Mouse (Mus musculus) spleen, adult 12 weeks (tissue): ENCODE data around the gene Gm12216.
"Not testable (repeated sequence)": the region's sequence is repeated elsewhere in the genome, so short reads cannot be mapped to it uniquely, and the experiment has no call there.

ENCODE experiments used
- DNase-seq: peaks from one replicate; pipeline ENCODE4 v3.0.0; 2022; ENCODE audit warnings: low spot score

The Gm12216 gene

GRCm38 (mm10) chr11:53873909-53874704 is 15.1 kb upstream of the Gm12216 start:
- not testable (repeated sequence) for DNase-seq

GRCm38 (mm10) chr11:53871786-53872507 is 12.9 kb upstream of the Gm12216 start:
- no peak for DNase-seq

DNA sequence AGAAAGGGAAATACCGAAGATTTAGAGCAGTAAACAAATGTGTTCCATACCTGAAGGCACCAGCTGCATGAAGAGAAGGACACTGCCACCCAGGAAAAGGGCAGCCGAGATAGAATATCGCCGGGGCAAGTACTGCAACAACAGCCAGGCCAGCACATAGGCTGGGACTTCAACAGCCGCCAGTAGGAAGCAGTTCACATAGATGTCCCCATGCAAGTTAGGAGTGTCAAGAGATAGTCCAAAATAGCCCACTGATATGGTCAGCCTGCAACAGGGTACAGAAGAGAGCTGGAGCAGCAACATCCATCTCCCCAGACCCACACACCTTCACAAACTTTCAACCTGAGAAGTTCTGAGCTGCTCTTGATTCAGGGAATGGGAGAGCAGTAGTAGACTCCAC is 10.1 kb upstream of the Gm12216 start:
- no peak for DNase-seq

DNA sequence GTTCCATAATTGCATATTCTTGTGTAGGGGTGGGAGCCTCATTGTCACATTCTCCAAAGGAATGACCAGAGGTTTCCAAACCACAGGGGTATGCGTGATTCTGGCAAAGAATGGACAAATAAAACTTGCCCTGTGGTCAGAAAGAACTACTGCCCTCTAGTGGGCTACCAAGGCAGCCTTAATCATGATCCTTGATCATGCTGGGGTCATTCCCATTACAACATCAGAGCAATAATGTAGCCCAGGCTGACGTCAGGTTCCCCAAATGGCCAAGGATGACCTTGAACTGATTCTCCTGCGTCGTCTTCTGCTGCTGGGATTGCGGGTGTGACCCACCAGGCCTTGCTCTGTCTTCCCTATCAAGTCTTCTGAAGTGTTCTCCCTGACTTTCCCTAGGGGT is 9.3 kb upstream of the Gm12216 start:
- not testable (repeated sequence) for DNase-seq

- not testable (repeated sequence) for DNase-seq
Observed at GRCm38 (mm10) chr11:53864724-53865310, 5.8 kb upstream of the Gm12216 start.

DNA sequence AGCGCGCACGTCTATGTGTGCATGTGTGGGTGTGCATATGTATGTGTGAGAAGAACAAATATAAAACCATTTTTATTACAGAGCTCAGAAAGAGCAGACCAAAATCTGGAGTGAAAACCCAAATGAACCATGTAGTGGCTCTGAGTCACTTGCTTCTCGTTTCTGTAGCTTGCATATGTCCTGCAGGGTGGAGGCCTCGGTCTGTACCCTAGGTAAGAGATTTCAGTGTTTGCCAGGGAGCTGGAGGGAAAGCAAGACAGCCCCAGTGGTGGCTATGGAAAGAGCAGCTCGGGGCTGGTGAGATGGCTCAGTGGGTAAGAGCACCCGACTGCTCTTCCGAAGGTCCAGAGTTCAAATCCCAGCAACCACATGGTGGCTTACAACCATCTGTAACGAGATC is 1.9 kb upstream of the Gm12216 start:
- DNase-seq: not testable (repeated sequence)

- DNase-seq: no peak
Observed at GRCm38 (mm10) chr11:53858058-53858760, 847 bp downstream of the Gm12216 start.

GRCm38 (mm10) chr11:53853665-53854064 is 5.4 kb downstream of the Gm12216 start:
- no peak for DNase-seq

DNA sequence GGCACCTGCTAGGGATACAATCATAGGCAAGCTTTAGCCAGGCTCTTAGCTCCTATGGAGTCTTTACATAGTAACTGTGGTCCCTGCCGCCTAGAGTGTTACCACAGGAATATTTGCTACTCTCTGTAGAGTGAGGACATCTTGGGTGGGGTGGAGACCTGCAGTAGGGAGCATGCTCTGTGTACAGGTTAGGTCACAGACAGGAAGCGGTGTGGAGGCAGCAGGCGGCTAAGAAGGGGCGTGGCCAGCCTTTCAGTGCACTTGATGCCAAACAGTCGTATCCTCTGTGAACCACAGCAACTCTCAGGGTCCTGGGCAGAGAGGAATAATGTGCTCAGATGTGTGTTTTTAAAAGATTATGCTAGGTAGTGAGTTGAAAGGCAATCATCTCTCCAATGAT is 7.3 kb downstream of the Gm12216 start:
- DNase-seq: peak; percentile 45

- DNase-seq: peak; percentile 39
Observed at GRCm38 (mm10) chr11:53849588-53850320, 9.3 kb downstream of the Gm12216 start.

GRCm38 (mm10) chr11:53845680-53846079 is 13.4 kb downstream of the Gm12216 start:
- DNase-seq: no peak

GRCm38 (mm10) chr11:53843106-53843505 is 15.9 kb downstream of the Gm12216 start:
- no peak for DNase-seq

- DNase-seq: no peak
Observed at GRCm38 (mm10) chr11:53842161-53842581, 16.9 kb downstream of the Gm12216 start.

DNA sequence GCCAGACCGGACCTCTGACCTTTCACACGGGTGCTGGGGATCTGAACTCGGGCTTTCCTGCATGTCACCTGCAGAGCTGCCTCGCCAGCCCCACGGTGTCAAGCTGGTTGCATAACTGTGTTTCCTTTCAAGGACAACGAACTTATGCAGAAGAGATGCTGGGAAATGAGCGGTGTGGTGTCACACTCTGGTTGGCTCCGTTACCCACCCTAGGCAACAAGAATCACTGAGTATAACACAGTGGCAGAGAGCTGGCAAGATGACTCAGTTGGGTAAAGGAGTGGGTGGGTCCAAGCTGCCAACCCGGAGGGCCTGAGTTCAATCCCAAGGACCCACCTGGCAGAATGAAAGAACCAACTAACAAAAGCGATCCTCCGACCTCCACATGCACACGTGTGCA is 17.5 kb downstream of the Gm12216 start:
- DNase-seq: no peak

GRCm38 (mm10) chr11:53839663-53840642 is 19.1 kb downstream of the Gm12216 start:
- no peak for DNase-seq

GRCm38 (mm10) chr11:53839147-53839546 is 19.9 kb downstream of the Gm12216 start:
- DNase-seq: no peak

GRCm38 (mm10) chr11:53837731-53838130 is 21.3 kb downstream of the Gm12216 start:
- no peak for DNase-seq

GRCm38 (mm10) chr11:53835379-53836010 is 23.6 kb downstream of the Gm12216 start:
- no peak for DNase-seq

DNA sequence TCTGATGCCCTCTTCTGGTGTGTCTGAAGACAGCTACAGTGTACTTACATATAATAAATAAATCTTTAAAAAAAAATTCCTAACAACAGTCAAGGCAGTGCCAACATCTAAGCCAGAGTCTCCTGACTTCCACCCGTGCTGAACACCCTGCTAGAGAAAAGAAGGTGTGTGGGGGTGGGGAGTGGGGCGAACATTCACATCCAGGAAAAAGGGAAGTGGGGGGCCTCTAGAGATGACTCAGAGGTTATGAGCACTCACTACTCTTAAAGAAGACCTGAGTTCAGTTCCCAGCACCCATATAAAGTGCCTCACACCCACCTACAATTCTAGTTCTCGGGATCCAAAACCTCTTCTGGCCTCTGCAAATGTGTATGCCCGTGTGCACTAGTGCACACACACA is 33.6 kb downstream of the Gm12216 start:
- no peak for DNase-seq

GRCm38 (mm10) chr11:53821945-53822338 is 37.1 kb downstream of the Gm12216 start:
- no peak for DNase-seq
